9 mouse cellular contexts compared by ENCODE assay signal in the genomic region with DNA sequence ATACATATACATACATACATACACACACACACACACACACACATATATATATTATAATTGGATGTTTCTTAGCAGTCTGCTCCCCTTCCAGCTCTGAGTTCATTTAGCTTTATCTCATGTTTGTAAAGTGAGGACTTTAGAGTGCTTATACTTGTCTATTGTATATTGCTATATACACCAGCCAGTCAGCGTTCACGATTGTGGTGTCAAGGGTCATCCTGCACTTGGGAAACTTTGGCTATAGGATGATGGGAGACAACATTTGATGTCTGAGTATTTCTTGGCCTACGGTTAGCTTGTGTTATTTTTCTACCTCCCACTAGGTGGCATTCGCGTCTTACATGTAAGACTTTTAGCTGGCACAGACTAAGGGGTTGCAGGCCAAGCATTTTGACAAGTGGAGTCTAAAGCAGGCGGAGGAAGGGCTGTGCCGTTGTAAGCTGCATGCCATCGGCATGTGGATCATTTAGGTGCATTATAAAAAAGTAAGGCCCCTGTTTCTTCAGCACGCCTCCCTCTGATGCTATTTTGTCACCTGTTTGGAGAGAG. TPM values are rescaled to one million over a fixed set of nuclear protein-coding genes. Genes with fewer than 3 reads are reported as not detected.
DNase-seq lines count a peak whose midpoint lies in the region; ATAC-seq lines count a peak whose summit lies in the region.
"Had no signal": no experiment of that assay in that cellular context is flagged by ENCODE, and none has a peak within 500 bp of the region (broad histone marks: within the 10 kb centered on the region; RNA-seq: fewer than 3 reads in every experiment).

No protein-coding gene starts in this region.

- no peaks in the 10 kb centered on the region for H3K27me3 ChIP-seq in forebrain, embryonic 12.5 days
- H3K27me3 ChIP-seq: limb, embryonic 12.5 days had no signal

- H3K9me3 ChIP-seq in forebrain, embryonic 12.5 days, result no peaks in the 10 kb centered on the region
- H3K9me3 ChIP-seq: limb, embryonic 12.5 days had no signal

- no peak overlapping the region for H3K4me2 ChIP-seq in forebrain, embryonic 12.5 days
- H3K4me2 ChIP-seq: limb, embryonic 12.5 days had no signal

- no peaks in the 10 kb centered on the region for H3K4me1 ChIP-seq in forebrain, embryonic 12.5 days

- H3K4me3 ChIP-seq in forebrain, embryonic 12.5 days (replicated peaks), result no peak overlapping the region
- H3K4me3 ChIP-seq: limb, embryonic 12.5 days had no signal

- 14% methylated on average over 9 of the region's 9 CpGs for WGBS in forebrain, embryonic 12.5 days

- intact Hi-C loops in heart, postnatal 36 days (cut with DNase I), result loop anchor here (1.0 to 5.0 kb wide), 6 partner anchors 78 to 362 kb away; a partner anchor contains a TSS

- H3K36me3 ChIP-seq in forebrain, embryonic 12.5 days (replicated peaks), result peaks cover 11% of the 10 kb centered on the region; the same call in 1 of the 2 replicates

- ATAC-seq in forebrain, embryonic 12.5 days (ENCODE audit: low FRiP score), result peak; percentile 83
- peak; percentile 70; the same call in 1 of the 2 replicates for ATAC-seq in neutrophil, adult 5-6 weeks (ENCODE audit: extremely low read depth, insufficient number of reproducible peaks, low FRiP score, poor library complexity, severe bottlenecking)

- H3K9ac ChIP-seq in forebrain, embryonic 12.5 days, result no peak overlapping the region
- H3K9ac ChIP-seq: limb, embryonic 12.5 days had no signal

- no peak overlapping the region for H3K27ac ChIP-seq in forebrain, embryonic 12.5 days
- H3K27ac ChIP-seq: limb, embryonic 12.5 days had no signal

- peak; percentile 49 for DNase-seq in MEL-GATA-1-ER (ENCODE audit: extremely low read depth, low read depth)
- peak; percentile 78 for DNase-seq in c-Kit-positive CD71-positive TER-119-positive erythroid progenitor cells, embryonic 14.5 days (ENCODE audit: low spot score)
- DNase-seq in heart, postnatal 36 days, result peak; percentile 61 to 73
- DNase-seq in kidney, postnatal 4 days, result peak; percentile 57 to 71
- DNase-seq in lung, adult 18-20 months, result peak; percentile 60 to 73
- DNase-seq in thymus, postnatal 36 days, result peak; percentile 15 to 20

RNA-seq across cellular contexts. Expression of a gene that starts 13.4 kb away (rescaled TPM):
- polyA plus RNA-seq in forebrain, embryonic 12.5 days (2016; fragmentation: Nextera tagmentation; extraction: Ambion mirVana), result 21.8 and 22.2 TPM in 2 replicates
- 10 to 100 TPM in 1 of 2 experiments, 1 to 10 TPM in 1; 9.8 to 12.1 TPM for total RNA-seq in heart, postnatal 36 days (2021)
- total RNA-seq in neutrophil, adult 5-6 weeks (2017), result 45.7 and 50.0 TPM in 2 replicates

RNA-seq across cellular contexts. Expression of a gene that starts 21.7 kb away (rescaled TPM):
- polyA plus RNA-seq in forebrain, embryonic 12.5 days (2016; fragmentation: Nextera tagmentation; extraction: Ambion mirVana), result 0.77 and 0.86 TPM in 2 replicates
- under 1 TPM in 1 of 2 experiments, not detected in 1; 0.14 TPM for total RNA-seq in heart, postnatal 36 days (2021)
- 0.23 TPM in 1 of 2 replicates, not detected in the other for total RNA-seq in neutrophil, adult 5-6 weeks (2017)

Comparison
In these comparisons a context has a peak if more than half of its experiments do, and no peak if none do; other contexts are left out.
1. DNase-seq: peak in every context shown above with its lines; median percentile 78 in c-Kit-positive CD71-positive TER-119-positive erythroid progenitor cells, embryonic 14.5 days; 67 in heart, postnatal 36 days; 66 in lung, adult 18-20 months; 64 in kidney, postnatal 4 days; 49 in MEL-GATA-1-ER; 18 in thymus, postnatal 36 days.